Mouse (Mus musculus) forebrain, embryonic 16.5 days (tissue): Measurements from ENCODE around the gene Tspan9. TPM values are rescaled to one million over a fixed set of nuclear protein-coding genes. Genes with fewer than 3 reads are reported as not detected.
A peak's percentile ranks its signal among the peaks of the same experiment; 100 is the strongest.

Source experiments
- ATAC-seq: fragments of 200-750 bp; cut with Nextera tagmentation; 2 replicates; pipeline ENCODE4 v1.8.0; 2017; ENCODE audit warnings: mild to moderate bottlenecking, moderate library complexity
- H3K27ac ChIP-seq: fragments of 300-500 bp; sonication (generic); 2 replicates; pipeline ENCODE4 v1.5.1; 2014; ENCODE audit warnings: low read length, control low read depth
- H3K27me3 ChIP-seq: fragments of 300-500 bp; sonication (generic); replicated peaks from 2 replicates; pipeline ENCODE4 v1.6.1; 2014; ENCODE audit warnings: low read length; ENCODE audit not compliant: control insufficient read depth, insufficient read depth
- H3K36me3 ChIP-seq: fragments of 300-500 bp; sonication (generic); 2 replicates; pipeline ENCODE4 v1.6.1; 2014; ENCODE audit not compliant: control insufficient read depth, insufficient read depth
- H3K4me1 ChIP-seq: fragments of 300-500 bp; sonication (generic); replicated peaks from 2 replicates; pipeline ENCODE4 v1.6.1; 2014; ENCODE audit warnings: low read length; ENCODE audit not compliant: control insufficient read depth, insufficient read depth
- H3K4me2 ChIP-seq: fragments of 300-500 bp; sonication (generic); 2 replicates; pipeline ENCODE4 v1.6.1; 2014; ENCODE audit warnings: mild to moderate bottlenecking, low read length, control low read depth
- H3K4me3 ChIP-seq: fragments of 300-500 bp; sonication (generic); replicated peaks from 2 replicates; pipeline ENCODE4 v1.5.1; 2014; ENCODE audit warnings: mild to moderate bottlenecking, low read length, control low read depth
- H3K9ac ChIP-seq: fragments of 300-500 bp; sonication (generic); replicated peaks from 2 replicates; pipeline ENCODE4 v1.6.1; 2014; ENCODE audit warnings: low read depth, low read length, control low read depth
- H3K9me3 ChIP-seq: fragments of 300-500 bp; sonication (generic); 2 replicates; pipeline ENCODE4 v1.6.1; 2016; ENCODE audit warnings: low read length; ENCODE audit not compliant: control insufficient read depth
- WGBS: fragments of 180-500 bp; shearing (Covaris S2); extraction: QIAGEN DNeasy Blood & Tissue Kit; methylation state at CpG from one replicate; pipeline ENCODE4 v1.1.7; 2014; 5-methylcytosine and 5-hydroxymethylcytosine counted together
- polyA plus RNA-seq: library from polyadenylated mRNA; unstranded; fragments of >200 nt; fragmentation: Nextera tagmentation; extraction: Ambion mirVana; gene quantifications from 2 replicates; pipeline ENCODE4 v1.2.1, GENCODE M21; 2015

The Tspan9 gene
- polyA plus RNA-seq, result 56.6 and 57.4 TPM in 2 replicates

DNA sequence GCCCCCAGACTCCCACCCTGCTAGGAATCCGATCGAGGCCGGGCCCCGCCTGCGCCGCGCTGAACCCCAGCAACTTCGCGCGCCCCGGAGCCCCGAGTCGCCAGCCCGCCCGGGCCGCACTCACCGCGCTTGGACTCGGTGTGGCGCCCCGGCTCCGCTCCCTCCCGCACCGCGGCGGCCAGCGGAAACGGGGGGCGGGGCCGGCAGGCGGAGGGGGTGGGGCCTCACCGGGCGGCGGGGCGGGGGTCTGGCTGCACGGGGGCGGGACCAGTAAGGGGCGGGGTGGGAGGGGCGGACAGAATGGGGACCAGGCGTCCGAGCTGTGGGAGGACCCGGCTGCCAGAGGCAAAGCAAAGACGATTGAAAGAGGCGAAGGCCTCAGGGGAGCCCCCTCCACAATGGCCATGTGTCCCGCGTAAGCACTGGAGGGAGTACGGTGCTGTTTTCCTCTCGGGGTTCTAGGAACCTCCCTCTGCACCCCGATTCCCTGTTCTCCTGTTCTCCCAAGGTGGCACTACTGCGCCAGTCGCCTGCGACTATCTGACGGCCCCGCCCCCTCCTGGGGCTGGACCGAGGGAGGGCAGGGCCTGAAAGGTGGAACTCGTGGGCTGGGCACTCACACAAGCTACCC is at the start of gene Tspan9:
Tspan9 (minus strand) TSS at position 205 of the 631 bp plus-strand sequence.
- Histone ChIP-seq H3K9ac (peak within 1 kb of the TSS; percentile 76), H3K4me3 (peak within 1 kb of the TSS; percentile 81), H3K4me1 (peaks cover 14% of the 10 kb centered on the region), H3K9me3 (no peaks in the 10 kb centered on the region), H3K27me3 (no peaks in the 10 kb centered on the region), H3K36me3 (no peaks in the 10 kb centered on the region), H3K4me2 (peak within 1 kb of the TSS; percentile 93), H3K27ac (peak within 1 kb of the TSS; percentile 61; the same call in 1 of the 2 replicates)
- peak; percentile 79 for ATAC-seq
- under 1% methylated on average over 43 of the region's 56 CpGs for WGBS

- Histone ChIP-seq H3K4me1 (no peaks in the 10 kb centered on the region), H3K4me2 (no peak overlapping the region), H3K9me3 (no peaks in the 10 kb centered on the region), H3K4me3 (no peak overlapping the region), H3K36me3 (no peaks in the 10 kb centered on the region), H3K9ac (no peak overlapping the region), H3K27ac (no peak overlapping the region), H3K27me3 (no peaks in the 10 kb centered on the region)
- no peak for ATAC-seq
- 55% methylated on average over 2 of the region's 2 CpGs for WGBS
Observed at GRCm38 (mm10) chr6:128183521-128183920, 40.1 kb upstream of the Tspan9 start.

- H3K4me1 ChIP-seq, result no peaks in the 10 kb centered on the region
- H3K27me3 ChIP-seq, result no peaks in the 10 kb centered on the region
- 68% methylated on average over 5 of the region's 5 CpGs for WGBS
- H3K27ac ChIP-seq, result no peak overlapping the region
- no peaks in the 10 kb centered on the region for H3K9me3 ChIP-seq
- H3K9ac ChIP-seq, result no peak overlapping the region
- no peak for ATAC-seq
- no peak overlapping the region for H3K4me2 ChIP-seq
- H3K36me3 ChIP-seq, result no peaks in the 10 kb centered on the region
- no peak overlapping the region for H3K4me3 ChIP-seq
Observed at GRCm38 (mm10) chr6:128181176-128181575, 37.8 kb upstream of the Tspan9 start.

DNA sequence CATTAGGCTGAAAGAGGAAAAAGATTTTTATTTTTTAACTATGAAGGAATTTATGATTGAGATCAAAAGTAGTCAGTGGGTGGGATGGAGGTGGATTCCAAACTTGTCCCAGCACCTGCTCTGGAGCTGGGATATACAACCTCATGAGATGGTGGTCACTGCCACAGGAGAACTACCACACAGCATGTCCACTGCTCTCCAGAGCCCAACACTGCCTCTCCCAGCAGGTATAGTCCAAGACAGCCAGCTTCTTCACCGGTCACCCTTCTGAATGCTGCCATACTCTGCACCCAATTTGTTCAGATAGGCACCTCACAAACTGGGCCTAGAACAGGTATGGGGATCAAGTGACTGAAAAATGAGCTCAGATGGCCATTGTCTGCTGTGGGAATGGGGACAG is 36.3 kb upstream of the Tspan9 start:
- WGBS, result 100% methylated on average over 1 of the region's 1 CpGs
- Histone ChIP-seq H3K27me3 (no peaks in the 10 kb centered on the region), H3K4me2 (no peak overlapping the region), H3K36me3 (no peaks in the 10 kb centered on the region), H3K9ac (no peak overlapping the region), H3K9me3 (no peaks in the 10 kb centered on the region), H3K4me1 (no peaks in the 10 kb centered on the region), H3K4me3 (no peak overlapping the region), H3K27ac (no peak overlapping the region)
- no peak for ATAC-seq

DNA sequence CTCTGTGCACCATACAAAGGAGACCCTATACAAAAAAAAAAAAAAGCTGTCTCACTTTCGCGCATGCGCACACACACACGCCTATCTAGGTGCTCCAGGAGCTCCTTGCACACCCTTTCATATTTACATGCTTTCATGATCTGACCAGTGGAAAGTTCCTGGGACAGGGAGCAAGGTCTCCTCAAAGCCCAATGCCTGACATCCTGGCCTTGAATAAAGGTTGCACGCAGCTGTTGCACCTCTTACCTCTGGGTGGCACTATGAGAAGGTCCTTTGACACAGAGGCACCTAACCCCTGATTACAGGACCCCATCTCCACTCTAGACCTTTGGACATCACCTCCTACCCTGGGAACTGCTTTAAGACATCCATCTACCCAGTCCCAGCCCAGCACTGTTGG is 35.9 kb upstream of the Tspan9 start:
- Histone ChIP-seq H3K27me3 (no peaks in the 10 kb centered on the region), H3K4me3 (no peak overlapping the region), H3K36me3 (no peaks in the 10 kb centered on the region), H3K4me2 (no peak overlapping the region), H3K4me1 (no peaks in the 10 kb centered on the region), H3K9ac (no peak overlapping the region), H3K9me3 (no peaks in the 10 kb centered on the region), H3K27ac (no peak overlapping the region)
- no peak for ATAC-seq
- 64% methylated on average over 5 of the region's 5 CpGs for WGBS

- H3K4me1 ChIP-seq, result no peaks in the 10 kb centered on the region
- H3K4me3 ChIP-seq, result no peak overlapping the region
- no peak overlapping the region for H3K27ac ChIP-seq
- no peaks in the 10 kb centered on the region for H3K36me3 ChIP-seq
- no peaks in the 10 kb centered on the region for H3K27me3 ChIP-seq
- H3K9me3 ChIP-seq, result no peaks in the 10 kb centered on the region
- no peak overlapping the region for H3K9ac ChIP-seq
- no peak overlapping the region for H3K4me2 ChIP-seq
- WGBS, result 84% methylated on average over 2 of the region's 2 CpGs
- ATAC-seq, result no peak
Observed at GRCm38 (mm10) chr6:128178681-128179080, 35.3 kb upstream of the Tspan9 start.

- H3K36me3 ChIP-seq, result no peaks in the 10 kb centered on the region
- H3K9ac ChIP-seq, result no peak overlapping the region
- ATAC-seq, result no peak
- H3K27ac ChIP-seq, result no peak overlapping the region
- H3K4me3 ChIP-seq, result no peak overlapping the region
- H3K4me1 ChIP-seq, result peaks cover 3% of the 10 kb centered on the region; the same call in 1 of the 2 replicates
- no peak overlapping the region for H3K4me2 ChIP-seq
- no peaks in the 10 kb centered on the region for H3K27me3 ChIP-seq
- no peaks in the 10 kb centered on the region for H3K9me3 ChIP-seq
- WGBS, result 53% methylated on average over 6 of the region's 6 CpGs
Observed at GRCm38 (mm10) chr6:128168785-128169679, 25.6 kb upstream of the Tspan9 start.

GRCm38 (mm10) chr6:128165564-128165963 is 22.2 kb upstream of the Tspan9 start:
- no peaks in the 10 kb centered on the region for H3K36me3 ChIP-seq
- WGBS, result 58% methylated on average over 2 of the region's 2 CpGs
- H3K9me3 ChIP-seq, result no peaks in the 10 kb centered on the region
- ATAC-seq, result no peak
- H3K4me3 ChIP-seq, result no peak overlapping the region
- no peak overlapping the region for H3K9ac ChIP-seq
- no peak overlapping the region for H3K4me2 ChIP-seq
- H3K4me1 ChIP-seq, result peaks cover 3% of the 10 kb centered on the region; the same call in 1 of the 2 replicates
- no peak overlapping the region for H3K27ac ChIP-seq
- H3K27me3 ChIP-seq, result no peaks in the 10 kb centered on the region

DNA sequence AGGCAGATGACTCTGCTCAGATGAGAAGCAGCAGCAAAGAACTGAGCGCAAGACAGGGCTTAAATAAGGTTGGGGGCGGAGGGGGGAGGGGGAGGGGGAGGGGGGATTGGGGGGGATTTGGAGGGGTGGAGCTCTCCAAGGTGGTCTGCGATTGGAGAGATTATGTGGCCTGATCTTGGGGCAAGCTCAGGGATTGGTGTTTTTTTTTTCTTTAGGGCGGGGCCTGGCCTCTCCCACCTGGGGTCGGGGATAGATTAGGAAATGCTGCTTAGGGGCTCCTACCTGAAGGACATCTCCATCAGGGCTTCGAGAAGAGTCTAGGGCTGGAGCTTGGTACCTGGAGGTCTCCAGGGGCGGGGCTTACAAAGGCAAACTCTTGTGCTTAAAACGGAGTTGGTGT is 21.2 kb upstream of the Tspan9 start:
- ATAC-seq, result no peak
- Histone ChIP-seq H3K36me3 (no peaks in the 10 kb centered on the region), H3K27ac (no peak overlapping the region), H3K9ac (no peak overlapping the region), H3K4me1 (peaks cover 3% of the 10 kb centered on the region; the same call in 1 of the 2 replicates), H3K27me3 (no peaks in the 10 kb centered on the region), H3K4me3 (no peak overlapping the region), H3K4me2 (no peak overlapping the region), H3K9me3 (no peaks in the 10 kb centered on the region)
- WGBS, result 92% methylated on average over 8 of the region's 8 CpGs
